Mouse (Mus musculus) midbrain, embryonic 13.5 days (tissue): ENCODE data around the gene Phf19. TPM values are rescaled to one million over a fixed set of nuclear protein-coding genes. Genes with fewer than 3 reads are reported as not detected.

Experiments used
- ATAC-seq: fragments of 200-750 bp; cut with Nextera tagmentation; 2 replicates; pipeline ENCODE4 v1.8.0; 2017; ENCODE audit warnings: mild to moderate bottlenecking, moderate TSS enrichment, moderate library complexity
- H3K27ac ChIP-seq: fragments of 300-500 bp; sonication (generic); 2 replicates; pipeline ENCODE4 v1.5.1; 2015; ENCODE audit warnings: inconsistent platforms, mild to moderate bottlenecking, moderate library complexity
- H3K27me3 ChIP-seq: fragments of 300-500 bp; sonication (generic); 2 replicates; pipeline ENCODE4 v1.6.1; 2015; ENCODE audit warnings: mild to moderate bottlenecking, inconsistent platforms
- H3K36me3 ChIP-seq: fragments of 300-500 bp; sonication (generic); 2 replicates; pipeline ENCODE4 v1.6.1; 2015; ENCODE audit warnings: mild to moderate bottlenecking, inconsistent platforms
- H3K4me1 ChIP-seq: fragments of 300-500 bp; sonication (generic); replicated peaks from 2 replicates; pipeline ENCODE4 v1.6.1; 2015; ENCODE audit warnings: inconsistent platforms
- H3K4me2 ChIP-seq: fragments of 300-500 bp; sonication (generic); replicated peaks from 2 replicates; pipeline ENCODE4 v1.6.1; 2015; ENCODE audit warnings: moderate library complexity, mild to moderate bottlenecking, inconsistent platforms
- H3K4me3 ChIP-seq: fragments of 300-500 bp; sonication (generic); replicated peaks from 2 replicates; pipeline ENCODE4 v1.5.1; 2015; ENCODE audit warnings: mild to moderate bottlenecking, inconsistent platforms
- H3K9ac ChIP-seq: fragments of 300-500 bp; sonication (generic); replicated peaks from 2 replicates; pipeline ENCODE4 v1.6.1; 2015; ENCODE audit warnings: mild to moderate bottlenecking, inconsistent platforms
- H3K9me3 ChIP-seq: fragments of 300-500 bp; sonication (generic); 2 replicates; pipeline ENCODE4 v1.6.1; 2016; ENCODE audit warnings: mild to moderate bottlenecking, inconsistent platforms
- WGBS: fragments of 180-500 bp; shearing (Covaris S2); methylation state at CpG from one replicate; pipeline ENCODE4 v1.1.7; 2015; 5-methylcytosine and 5-hydroxymethylcytosine counted together
- polyA plus RNA-seq: library from polyadenylated mRNA; unstranded; fragments of >200 nt; fragmentation: Nextera tagmentation; extraction: Ambion mirVana; gene quantifications from 2 replicates; pipeline ENCODE4 v1.2.1, GENCODE M21; 2015

Gene Phf19
- polyA plus RNA-seq, 1 experiment from 2014 or later: 2.2 TPM

DNA sequence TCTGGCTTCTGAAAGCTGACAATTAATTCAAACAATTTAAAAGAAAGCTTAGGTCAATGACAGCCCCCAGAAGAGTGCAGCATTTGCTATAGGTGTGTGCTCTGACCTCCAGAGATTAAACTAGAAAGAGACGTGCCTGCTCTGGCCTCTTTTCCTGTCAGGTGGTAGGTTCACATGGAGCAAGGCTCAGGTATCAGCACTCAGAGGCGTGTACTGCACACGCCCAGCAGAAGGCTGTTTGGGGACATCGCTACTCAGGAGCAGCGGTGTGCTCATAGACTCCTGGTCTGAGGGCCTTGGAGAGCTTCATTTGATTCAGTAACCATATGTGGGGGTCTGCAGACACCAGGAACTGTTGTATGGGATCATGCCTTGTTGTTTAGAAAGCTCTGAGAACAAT is 13.5 kb upstream of the Phf19 start:
- Histone ChIP-seq H3K9me3 (no peaks in the 10 kb centered on the region), H3K4me2 (no peak overlapping the region), H3K27me3 (no peaks in the 10 kb centered on the region), H3K4me1 (no peaks in the 10 kb centered on the region), H3K36me3 (no peaks in the 10 kb centered on the region), H3K4me3 (no peak overlapping the region), H3K9ac (no peak overlapping the region), H3K27ac (no peak overlapping the region)
- ATAC-seq: no peak
- WGBS: 73% methylated on average over 5 of the region's 5 CpGs

DNA sequence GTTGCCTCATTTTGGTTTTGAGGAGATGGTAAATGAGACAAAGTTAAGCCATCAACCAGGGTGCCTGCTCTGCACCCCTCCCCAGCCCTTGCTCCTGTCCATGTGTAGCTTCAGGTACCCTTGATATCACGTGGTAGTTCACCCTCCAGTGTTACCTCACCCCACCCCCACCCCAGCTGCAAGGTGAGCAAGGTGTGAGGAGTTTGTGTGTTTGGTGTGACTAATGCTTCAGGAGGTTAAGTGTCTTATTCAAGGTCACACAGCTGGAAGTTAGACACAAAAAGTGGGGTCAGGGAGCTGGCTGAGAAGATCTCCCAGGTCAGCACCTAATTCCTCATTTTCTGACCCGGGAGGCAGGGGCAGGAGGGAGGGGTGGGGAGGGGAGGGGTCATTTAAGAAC is 8.9 kb upstream of the Phf19 start:
- H3K36me3 ChIP-seq: no peaks in the 10 kb centered on the region
- no peak overlapping the region for H3K9ac ChIP-seq
- no peak for ATAC-seq
- WGBS: 44% methylated on average over 2 of the region's 2 CpGs
- no peak overlapping the region for H3K4me3 ChIP-seq
- no peaks in the 10 kb centered on the region for H3K27me3 ChIP-seq
- no peaks in the 10 kb centered on the region for H3K4me1 ChIP-seq
- H3K4me2 ChIP-seq: no peak overlapping the region
- no peaks in the 10 kb centered on the region for H3K9me3 ChIP-seq
- no peak overlapping the region for H3K27ac ChIP-seq

DNA sequence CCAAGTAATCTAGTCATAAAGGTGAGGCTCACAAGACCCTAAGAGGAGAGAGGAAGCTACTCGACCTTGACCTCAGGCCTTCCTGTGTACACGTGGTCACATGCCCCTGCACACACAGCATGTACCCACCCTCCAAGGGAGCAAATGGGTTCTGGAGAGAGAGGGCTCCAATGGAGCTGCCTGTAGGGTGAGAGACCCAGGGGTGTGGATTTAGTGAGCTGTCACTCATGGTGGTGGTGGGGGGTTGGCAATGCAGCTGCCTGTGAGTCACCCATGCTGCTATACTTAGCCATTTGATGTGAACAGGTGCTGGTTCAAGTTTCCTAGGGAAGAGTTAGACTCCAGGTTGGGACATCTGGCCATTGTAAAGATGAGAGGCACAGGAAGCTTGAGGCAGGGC is 6.3 kb upstream of the Phf19 start:
- Histone ChIP-seq H3K4me3 (no peak overlapping the region), H3K36me3 (no peaks in the 10 kb centered on the region), H3K27ac (no peak overlapping the region), H3K27me3 (peaks cover 9% of the 10 kb centered on the region), H3K9ac (no peak overlapping the region), H3K4me1 (no peaks in the 10 kb centered on the region), H3K9me3 (no peaks in the 10 kb centered on the region), H3K4me2 (no peak overlapping the region)
- no peak for ATAC-seq
- 81% methylated on average over 2 of the region's 2 CpGs for WGBS

DNA sequence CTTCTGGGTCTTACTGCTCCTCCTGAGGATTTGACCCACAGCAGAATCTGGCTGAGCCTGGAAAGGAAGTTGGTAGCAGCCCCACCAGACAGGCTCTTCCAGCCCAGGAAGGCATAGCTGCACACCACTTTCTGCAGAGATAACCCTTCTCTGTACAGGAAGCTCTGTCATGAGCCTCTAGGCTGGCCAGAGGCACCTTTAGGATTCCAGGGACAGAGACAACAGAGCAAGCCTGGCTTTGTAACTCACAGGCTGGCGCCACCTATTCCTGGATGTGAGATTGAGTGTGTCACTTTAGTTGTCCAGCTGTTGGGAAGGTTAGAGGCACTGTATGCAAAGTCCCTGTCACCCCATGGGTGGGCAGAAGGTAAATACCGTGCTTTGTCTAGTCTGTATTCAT is 1.3 kb upstream of the Phf19 start:
- Histone ChIP-seq H3K9me3 (no peaks in the 10 kb centered on the region), H3K9ac (no peak overlapping the region), H3K4me2 (no peak overlapping the region; the same call in 1 of the 2 replicates), H3K36me3 (no peaks in the 10 kb centered on the region), H3K4me1 (peaks cover 22% of the 10 kb centered on the region), H3K27ac (no peak overlapping the region), H3K27me3 (peaks cover 44% of the 10 kb centered on the region), H3K4me3 (no peak overlapping the region)
- ATAC-seq: no peak
- 43% methylated on average over 2 of the region's 2 CpGs for WGBS

DNA sequence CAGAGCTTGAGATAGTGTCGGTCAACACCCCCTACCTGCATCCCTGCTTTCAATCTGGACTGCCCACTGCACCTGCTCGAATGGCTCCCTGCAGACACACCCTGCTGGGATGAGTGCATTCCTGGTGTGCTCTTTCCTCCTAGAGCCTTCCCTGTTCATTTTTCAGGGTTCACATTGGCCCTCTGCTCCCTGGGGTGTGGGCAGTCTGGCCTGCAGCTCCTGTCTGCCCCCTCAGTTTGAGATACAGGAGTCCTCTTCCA is 927 bp upstream of the Phf19 start:
- WGBS: 15% methylated on average over 2 of the region's 2 CpGs
- peaks cover 22% of the 10 kb centered on the region for H3K4me1 ChIP-seq
- 0 out of 2 replicates have a peak overlapping the region, but pooled peaks have one; percentile 59 for H3K4me3 ChIP-seq
- no peaks in the 10 kb centered on the region for H3K9me3 ChIP-seq
- H3K36me3 ChIP-seq: no peaks in the 10 kb centered on the region
- H3K4me2 ChIP-seq: peak overlapping the region; percentile 93
- H3K27ac ChIP-seq: no peak overlapping the region
- peaks cover 44% of the 10 kb centered on the region for H3K27me3 ChIP-seq
- no peak overlapping the region for H3K9ac ChIP-seq
- peak; percentile 13; the same call in 1 of the 2 replicates for ATAC-seq

DNA sequence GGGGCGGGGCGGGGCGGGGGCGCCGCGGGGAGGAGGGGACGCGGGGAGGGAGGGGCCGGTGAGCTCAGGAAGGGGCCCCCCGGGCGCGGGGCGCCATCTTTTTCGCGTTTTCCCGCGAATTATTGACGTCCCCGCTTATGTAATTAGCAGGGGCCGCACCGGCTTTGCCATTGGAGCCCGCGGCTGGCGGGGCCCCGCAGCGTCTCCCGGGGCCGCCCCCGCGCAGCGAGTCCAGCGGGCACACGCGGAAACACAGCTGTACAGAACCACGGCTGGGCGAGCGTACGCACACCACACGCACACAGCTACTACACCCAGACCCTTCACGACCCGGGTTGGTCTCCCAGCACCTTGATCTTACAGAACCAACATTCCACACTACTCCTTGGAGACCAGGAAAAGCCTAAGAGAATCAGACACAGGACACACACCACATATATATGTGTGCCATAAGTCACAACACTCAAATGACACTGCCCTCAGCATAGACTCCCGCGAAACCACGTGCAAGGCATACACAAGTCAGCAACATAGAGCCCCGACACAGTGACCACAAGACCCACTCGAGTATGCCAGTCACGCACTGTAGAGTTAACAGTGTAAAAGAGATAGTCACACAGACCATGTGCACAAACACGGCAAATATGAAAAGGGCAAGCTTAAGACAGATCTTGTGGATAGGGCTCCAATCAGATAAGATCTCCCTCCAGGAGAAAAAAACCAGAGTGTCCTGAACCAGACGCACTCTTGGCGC is 420 bp upstream of the Phf19 start:
- H3K36me3 ChIP-seq: no peaks in the 10 kb centered on the region
- peaks cover 22% of the 10 kb centered on the region for H3K4me1 ChIP-seq
- peak overlapping the region; percentile 59 for H3K9ac ChIP-seq
- peaks cover 44% of the 10 kb centered on the region for H3K27me3 ChIP-seq
- H3K4me3 ChIP-seq: peak overlapping the region; percentile 59
- peak overlapping the region; percentile 93 for H3K4me2 ChIP-seq
- 2% methylated on average over 45 of the region's 50 CpGs for WGBS
- no peaks in the 10 kb centered on the region for H3K9me3 ChIP-seq
- H3K27ac ChIP-seq: no peak overlapping the region
- peak; percentile 78 for ATAC-seq

DNA sequence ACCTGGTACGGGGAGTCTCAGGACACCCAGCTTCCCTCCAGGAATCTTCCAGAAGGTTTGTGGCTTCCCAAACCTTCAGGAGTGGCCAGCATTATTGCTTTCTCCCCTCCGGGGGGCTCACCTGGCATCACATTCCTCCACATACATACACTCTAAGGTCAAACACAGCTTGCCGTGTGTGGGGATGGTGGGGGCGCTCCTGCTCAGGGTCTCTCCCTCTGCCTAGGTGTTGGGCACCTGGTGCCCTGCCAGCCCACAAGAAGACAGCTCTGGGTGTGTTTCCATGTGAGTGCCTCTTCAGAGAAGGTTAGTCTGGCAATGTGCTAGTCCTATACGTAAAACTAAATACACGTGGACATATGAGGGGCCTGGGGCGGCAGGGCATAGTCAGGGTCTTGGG is 1.2 kb downstream of the Phf19 start:
- 0 out of 2 replicates have a peak, but pooled peaks have one; percentile 7 for ATAC-seq
- no peaks in the 10 kb centered on the region for H3K9me3 ChIP-seq
- WGBS: 38% methylated on average over 7 of the region's 7 CpGs
- H3K27ac ChIP-seq: no peak overlapping the region
- peak overlapping the region; percentile 59 for H3K4me3 ChIP-seq
- H3K36me3 ChIP-seq: no peaks in the 10 kb centered on the region
- H3K9ac ChIP-seq: no peak overlapping the region
- peaks cover 22% of the 10 kb centered on the region for H3K4me1 ChIP-seq
- peaks cover 44% of the 10 kb centered on the region for H3K27me3 ChIP-seq
- H3K4me2 ChIP-seq: peak overlapping the region; percentile 93

DNA sequence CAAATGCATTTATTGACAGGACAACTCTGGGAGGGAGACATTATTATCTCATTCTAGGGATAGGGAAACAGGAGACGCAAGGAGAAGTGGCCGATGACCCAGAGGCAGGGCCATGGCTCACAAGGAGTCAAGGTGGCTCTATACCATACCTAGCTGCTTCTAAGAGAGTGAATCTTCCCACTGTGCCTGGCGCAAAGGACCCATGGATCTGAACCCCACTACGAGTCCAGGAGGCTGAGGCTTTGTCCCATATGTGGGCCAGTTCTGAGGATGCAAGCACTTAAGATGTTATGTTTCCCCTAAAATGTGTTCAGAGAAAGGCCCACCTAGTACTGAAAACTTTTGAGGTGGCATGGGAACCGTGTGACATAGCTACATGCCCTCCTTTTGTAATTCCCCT is 2.0 kb downstream of the Phf19 start:
- no peaks in the 10 kb centered on the region for H3K36me3 ChIP-seq
- H3K4me2 ChIP-seq: no peak overlapping the region
- H3K9me3 ChIP-seq: no peaks in the 10 kb centered on the region
- H3K27me3 ChIP-seq: peaks cover 41% of the 10 kb centered on the region
- H3K4me1 ChIP-seq: peaks cover 22% of the 10 kb centered on the region
- no peak overlapping the region for H3K9ac ChIP-seq
- H3K4me3 ChIP-seq: no peak overlapping the region
- ATAC-seq: no peak
- WGBS: 88% methylated on average over 5 of the region's 5 CpGs
- no peak overlapping the region for H3K27ac ChIP-seq

DNA sequence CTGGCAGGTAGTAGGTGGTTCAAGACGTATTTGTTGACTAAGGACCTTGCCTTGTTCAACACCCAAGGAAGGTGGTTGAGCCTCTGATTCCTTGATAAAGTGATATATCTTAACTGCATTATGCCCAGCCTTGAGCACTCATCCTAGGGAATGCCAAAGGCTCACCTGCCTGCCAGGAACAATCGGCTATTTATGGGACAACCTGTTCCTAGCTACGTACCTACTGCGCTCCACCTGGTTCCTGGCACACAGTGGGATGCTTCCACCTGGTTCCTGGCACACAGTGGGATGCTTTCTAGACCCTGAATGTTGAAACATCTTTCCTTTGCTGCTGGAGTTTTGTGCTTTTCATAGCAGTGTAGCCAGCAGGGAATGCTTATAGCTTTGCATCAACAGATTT is 4.1 kb downstream of the Phf19 start:
- Histone ChIP-seq H3K9ac (no peak overlapping the region), H3K9me3 (no peaks in the 10 kb centered on the region), H3K4me1 (peaks cover 24% of the 10 kb centered on the region), H3K27me3 (peaks cover 33% of the 10 kb centered on the region), H3K27ac (no peak overlapping the region), H3K36me3 (no peaks in the 10 kb centered on the region), H3K4me2 (no peak overlapping the region), H3K4me3 (no peak overlapping the region)
- WGBS: 97% methylated on average over 4 of the region's 4 CpGs
- ATAC-seq: no peak

DNA sequence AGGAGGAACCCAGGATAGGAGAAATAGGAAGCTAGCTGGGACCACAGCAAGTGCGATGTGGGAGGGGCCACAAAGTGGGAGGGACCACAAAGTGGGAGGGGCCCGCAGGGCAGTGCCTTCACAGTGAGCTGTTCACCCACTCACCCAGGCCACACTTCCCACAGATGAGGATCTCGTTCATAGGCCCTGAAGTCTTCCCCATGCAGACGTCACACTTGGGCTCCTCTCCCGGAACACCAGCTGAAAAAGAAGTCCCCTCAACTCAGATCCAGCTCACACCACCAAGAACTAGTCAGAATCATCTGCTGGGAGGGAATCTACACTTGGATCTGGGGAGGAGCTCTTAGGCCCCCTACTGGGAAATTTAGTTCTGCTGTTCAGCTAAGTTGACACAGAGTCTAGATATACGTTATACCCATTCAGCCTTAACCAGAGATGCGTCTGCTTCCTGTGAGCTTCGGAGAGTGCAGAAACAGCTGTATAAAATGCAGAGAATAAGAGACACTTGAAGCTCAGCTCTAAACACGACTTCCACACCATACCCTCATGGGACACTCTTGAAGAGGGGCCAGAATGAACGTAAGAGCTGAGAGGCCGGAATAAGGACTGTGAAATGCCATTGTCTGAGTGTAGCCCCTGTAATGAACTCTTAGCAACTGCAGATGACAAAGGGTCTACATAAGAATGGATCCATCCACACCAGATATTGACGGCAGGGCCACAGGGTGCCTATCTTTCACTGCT is 6.8 kb downstream of the Phf19 start:
- Histone ChIP-seq H3K27ac (no peak overlapping the region), H3K9ac (no peak overlapping the region), H3K27me3 (peaks cover 11% of the 10 kb centered on the region), H3K36me3 (no peaks in the 10 kb centered on the region), H3K4me2 (no peak overlapping the region), H3K4me1 (peaks cover 14% of the 10 kb centered on the region), H3K4me3 (no peak overlapping the region), H3K9me3 (no peaks in the 10 kb centered on the region)
- ATAC-seq: no peak
- WGBS: 52% methylated on average over 12 of the region's 12 CpGs

DNA sequence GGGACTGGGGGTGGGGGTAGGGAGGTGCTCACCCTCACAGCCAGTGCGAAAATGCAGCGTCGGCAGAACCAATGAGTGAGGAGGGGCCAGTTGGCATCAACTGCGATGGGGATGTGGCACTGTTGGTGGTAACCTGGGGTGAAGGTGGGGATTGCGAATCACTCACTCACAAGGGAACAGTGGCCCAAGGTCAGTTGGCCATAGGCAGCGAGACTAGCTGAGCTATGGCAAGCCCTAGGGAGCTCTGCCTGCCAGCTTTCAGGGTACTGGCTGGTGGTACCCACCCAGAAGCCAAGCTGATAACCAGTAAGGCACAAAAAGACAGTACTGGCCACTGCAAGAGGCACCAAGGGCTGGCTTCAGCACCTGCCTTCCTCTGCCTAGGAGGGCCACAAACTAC is 7.4 kb downstream of the Phf19 start:
- H3K4me3 ChIP-seq: no peak overlapping the region

DNA sequence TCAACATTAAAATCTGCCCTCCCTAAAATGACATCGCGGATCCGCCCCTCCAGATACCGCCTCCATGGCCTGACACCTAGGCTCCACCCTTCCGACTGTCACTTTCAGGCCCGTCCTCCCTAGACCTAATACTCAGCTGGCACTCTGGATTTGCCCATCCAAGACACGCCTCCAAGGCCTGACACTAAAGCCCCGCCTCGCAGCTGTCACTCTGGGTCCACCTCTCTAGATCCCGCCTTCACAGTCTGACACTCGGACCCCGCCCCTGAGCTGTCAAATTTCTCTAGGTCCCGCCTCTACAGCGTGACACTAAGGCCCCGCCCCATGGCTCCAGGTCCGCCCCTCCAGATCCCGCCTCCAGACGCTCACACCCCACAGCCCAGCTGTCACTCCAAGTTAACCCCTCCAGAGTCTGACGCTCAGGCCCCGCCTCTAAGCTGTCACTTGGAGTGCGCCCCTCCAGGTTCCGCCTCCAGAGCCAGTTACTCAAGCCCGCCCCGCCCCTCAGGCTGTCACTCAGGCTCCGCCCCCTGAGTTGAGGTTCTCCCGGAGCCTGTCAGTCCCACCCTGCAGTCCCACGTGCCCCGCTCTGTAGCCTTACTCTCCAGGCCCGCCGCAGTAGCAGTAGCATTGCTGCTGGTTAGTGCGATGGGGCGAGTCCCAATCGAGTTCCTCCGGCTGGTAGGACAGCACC is 8.8 kb downstream of the Phf19 start:
- Histone ChIP-seq H3K9ac (peak overlapping the region; percentile 58), H3K4me2 (peak overlapping the region; percentile 62), H3K4me3 (peak overlapping the region; percentile 38), H3K27me3 (0 out of 2 replicates have a peak, but pooled peaks cover 3% of the 10 kb centered on the region), H3K27ac (peak overlapping the region; percentile 72), H3K36me3 (no peaks in the 10 kb centered on the region), H3K4me1 (peaks cover 14% of the 10 kb centered on the region), H3K9me3 (no peaks in the 10 kb centered on the region)
- peak; percentile 98 for ATAC-seq
- WGBS: under 1% methylated on average over 34 of the region's 34 CpGs

More for the DNA sequence above, 7.4 kb downstream of the Phf19 start:
- Histone ChIP-seq H3K27ac (no peak overlapping the region), H3K9me3 (no peaks in the 10 kb centered on the region), H3K36me3 (no peaks in the 10 kb centered on the region), H3K4me2 (no peak overlapping the region), H3K9ac (no peak overlapping the region), H3K4me1 (peaks cover 14% of the 10 kb centered on the region), H3K27me3 (peaks cover 6% of the 10 kb centered on the region)
- 74% methylated on average over 6 of the region's 6 CpGs for whole genome bisulfite sequencing
- no peak for ATAC-seq
